Mouse (Mus musculus) spleen, postnatal 14 days (tissue): ENCODE results near the gene Spam1.

Experiments used
- DNase-seq, 2 experiments: peaks; one replicate each; pipeline ENCODE4 v3.0.0; 2021 to 2022; ENCODE audit warnings: low spot score in 2 of 2

Spam1 gene

DNA sequence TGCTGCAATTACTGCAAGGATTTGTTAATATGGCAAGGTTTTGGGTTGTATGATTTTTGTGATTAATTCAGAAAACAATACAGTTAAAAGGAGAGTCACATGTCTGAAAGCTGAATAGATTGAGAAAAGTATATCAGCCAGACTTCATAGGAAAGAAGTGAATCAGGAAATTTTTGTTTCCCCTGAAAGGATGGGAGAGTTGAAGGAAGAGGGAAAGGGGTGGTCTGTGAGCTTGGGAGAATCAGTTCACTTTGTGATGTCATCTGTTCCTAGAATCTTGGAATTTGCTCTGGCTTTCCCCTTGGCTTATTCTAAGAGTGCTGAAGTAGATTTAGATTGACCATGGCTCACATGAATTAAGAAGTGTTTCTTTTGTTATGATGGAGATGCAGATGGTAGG lies at the start of gene Spam1:
TSS of gene Spam1 (plus strand) at position 301 of the 400 bp plus-strand sequence.
- no peak for DNase-seq

GRCm38 (mm10) chr6:24748029-24748428 lies 43.0 kb upstream of the Spam1 start, which contains the start of gene Hyal4:
Gene Hyal4, plus strand, starts transcription at chr6:24748329.
- DNase-seq: no peak

- no peak for DNase-seq
Observed at GRCm38 (mm10) chr6:24759281-24759680, 31.7 kb upstream of the Spam1 start.

DNA sequence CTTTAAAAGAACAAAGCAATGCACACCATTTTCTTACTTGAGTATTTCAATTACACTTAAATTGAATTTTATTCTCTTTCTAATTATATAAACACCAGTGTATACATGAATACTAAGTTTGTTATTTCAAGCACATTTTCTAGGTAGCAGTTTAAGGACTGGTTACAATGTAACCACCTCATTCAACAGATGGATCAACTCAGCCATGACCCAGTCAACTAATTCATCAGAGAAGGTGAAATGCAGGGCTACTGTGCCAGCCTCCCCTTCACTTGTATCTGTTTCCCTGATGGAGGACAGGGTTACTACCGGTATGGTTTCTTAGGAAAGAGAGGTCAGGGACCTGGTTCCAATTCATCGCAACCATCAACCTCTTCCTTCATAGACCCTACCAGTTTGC lies 24.7 kb upstream of the Spam1 start:
- DNase-seq: no peak

GRCm38 (mm10) chr6:24779182-24779581 lies 11.8 kb upstream of the Spam1 start:
- no peak for DNase-seq

GRCm38 (mm10) chr6:24822070-24822469 lies 31.1 kb downstream of the Spam1 start:
- DNase-seq: no peak
